Mouse (Mus musculus) kidney, embryonic 16.5 days (tissue): ENCODE results near the gene Lmo7. TPM values are rescaled to one million over a fixed set of nuclear protein-coding genes. Genes with fewer than 3 reads are reported as not detected.

Source experiments
- ATAC-seq: fragments of 200-750 bp; cut with Nextera tagmentation; 2 replicates; pipeline ENCODE4 v1.8.0; 2017; ENCODE audit warnings: moderate TSS enrichment; ENCODE audit not compliant: low FRiP score, low TSS enrichment
- H3K27ac ChIP-seq: fragments of 300-500 bp; sonication (generic); 2 replicates; pipeline ENCODE4 v1.5.1; 2014; ENCODE audit warnings: low read length
- H3K27me3 ChIP-seq: fragments of 300-500 bp; sonication (generic); 2 replicates; pipeline ENCODE4 v1.6.1; 2014; ENCODE audit warnings: low read length, control low read depth, mixed read lengths; ENCODE audit not compliant: insufficient read depth
- H3K36me3 ChIP-seq: fragments of 300-500 bp; sonication (generic); 2 replicates; pipeline ENCODE4 v1.6.1; 2014; ENCODE audit warnings: low read length, control low read depth, mixed read lengths; ENCODE audit not compliant: insufficient read depth
- H3K4me1 ChIP-seq: fragments of 300-500 bp; sonication (generic); 2 replicates; pipeline ENCODE4 v1.6.1; 2014; ENCODE audit warnings: low read length, control low read depth, mixed read lengths; ENCODE audit not compliant: insufficient read depth
- H3K4me2 ChIP-seq: fragments of 300-500 bp; sonication (generic); replicated peaks from 2 replicates; pipeline ENCODE4 v1.6.1; 2014; ENCODE audit warnings: low read depth, low read length
- H3K4me3 ChIP-seq: fragments of 300-500 bp; sonication (generic); 2 replicates; pipeline ENCODE4 v1.5.1; 2014; ENCODE audit warnings: mild to moderate bottlenecking, low read length
- H3K9ac ChIP-seq: fragments of 300-500 bp; sonication (generic); replicated peaks from 2 replicates; pipeline ENCODE4 v1.6.1; 2014; ENCODE audit warnings: low read length
- H3K9me3 ChIP-seq: fragments of 300-500 bp; sonication (generic); 2 replicates; pipeline ENCODE4 v1.6.1; 2016; ENCODE audit warnings: low read length, control low read depth
- WGBS: fragments of 180-500 bp; shearing (Covaris S2); extraction: QIAGEN DNeasy Blood & Tissue Kit; methylation state at CpG from one replicate; pipeline ENCODE4 v1.1.7; 2014; 5-methylcytosine and 5-hydroxymethylcytosine counted together
- polyA plus RNA-seq: library from polyadenylated mRNA; unstranded; fragments of >200 nt; fragmentation: Nextera tagmentation; extraction: Ambion mirVana; gene quantifications from 2 replicates; pipeline ENCODE4 v1.2.1, GENCODE M21; 2015

Gene Lmo7
- polyA plus RNA-seq, 1 experiment from 2014 or later = 17.4 TPM

- Histone ChIP-seq H3K4me2 (no peak overlapping the region), H3K27me3 (no peaks in the 10 kb centered on the region), H3K9ac (no peak overlapping the region), H3K36me3 (no peaks in the 10 kb centered on the region), H3K9me3 (no peaks in the 10 kb centered on the region), H3K4me1 (0 out of 2 replicates have a peak, but pooled peaks cover 4% of the 10 kb centered on the region), H3K27ac (no peak overlapping the region), H3K4me3 (no peak overlapping the region)
- no peak for ATAC-seq
- WGBS = 71% methylated on average over 3 of the region's 3 CpGs
These were observed 16.9 kb downstream of the Lmo7 start for GRCm38 (mm10) chr14:101746635-101747034.

GRCm38 (mm10) chr14:101747811-101748210 is 18.1 kb downstream of the Lmo7 start:
- no peak overlapping the region for H3K9ac ChIP-seq
- H3K9me3 ChIP-seq = no peaks in the 10 kb centered on the region
- no peak overlapping the region for H3K27ac ChIP-seq
- ATAC-seq = no peak
- no peaks in the 10 kb centered on the region for H3K27me3 ChIP-seq
- 0 out of 2 replicates have a peak, but pooled peaks cover 4% of the 10 kb centered on the region for H3K4me1 ChIP-seq
- H3K4me3 ChIP-seq = no peak overlapping the region
- 89% methylated on average over 11 of the region's 11 CpGs for WGBS
- no peaks in the 10 kb centered on the region for H3K36me3 ChIP-seq
- H3K4me2 ChIP-seq = no peak overlapping the region

- H3K27ac ChIP-seq = no peak overlapping the region
- 48% methylated on average over 7 of the region's 7 CpGs for WGBS
- no peaks in the 10 kb centered on the region for H3K9me3 ChIP-seq
- no peak overlapping the region for H3K4me3 ChIP-seq
- no peak overlapping the region for H3K4me2 ChIP-seq
- H3K36me3 ChIP-seq = no peaks in the 10 kb centered on the region
- H3K9ac ChIP-seq = no peak overlapping the region
- ATAC-seq = no peak
- H3K27me3 ChIP-seq = no peaks in the 10 kb centered on the region
- 0 out of 2 replicates have a peak, but pooled peaks cover 4% of the 10 kb centered on the region for H3K4me1 ChIP-seq
These were observed 18.7 kb downstream of the Lmo7 start for GRCm38 (mm10) chr14:101748436-101748835.

- 61% methylated on average over 4 of the region's 4 CpGs for WGBS
- ATAC-seq = peak; percentile 88
- Histone ChIP-seq H3K4me2 (no peak overlapping the region), H3K9ac (no peak overlapping the region), H3K9me3 (no peaks in the 10 kb centered on the region), H3K27ac (no peak overlapping the region), H3K4me3 (no peak overlapping the region), H3K27me3 (no peaks in the 10 kb centered on the region), H3K36me3 (no peaks in the 10 kb centered on the region), H3K4me1 (0 out of 2 replicates have a peak, but pooled peaks cover 4% of the 10 kb centered on the region)
These were observed 21.2 kb downstream of the Lmo7 start for GRCm38 (mm10) chr14:101750910-101751309.

- Histone ChIP-seq H3K27me3 (no peaks in the 10 kb centered on the region), H3K9me3 (no peaks in the 10 kb centered on the region), H3K4me2 (no peak overlapping the region), H3K36me3 (no peaks in the 10 kb centered on the region), H3K9ac (no peak overlapping the region), H3K27ac (no peak overlapping the region), H3K4me1 (no peaks in the 10 kb centered on the region), H3K4me3 (no peak overlapping the region)
- ATAC-seq = no peak
- WGBS = 68% methylated on average over 4 of the region's 4 CpGs
These were observed 25.7 kb downstream of the Lmo7 start for GRCm38 (mm10) chr14:101755425-101755824.

- no peak overlapping the region for H3K9ac ChIP-seq
- no peaks in the 10 kb centered on the region; the same call in 1 of the 2 replicates for H3K4me1 ChIP-seq
- no peaks in the 10 kb centered on the region for H3K9me3 ChIP-seq
- no peak for ATAC-seq
- no peak overlapping the region for H3K4me3 ChIP-seq
- no peaks in the 10 kb centered on the region for H3K36me3 ChIP-seq
- no peak overlapping the region for H3K4me2 ChIP-seq
- no peaks in the 10 kb centered on the region for H3K27me3 ChIP-seq
- WGBS = 31% methylated on average over 1 of the region's 1 CpGs
- no peak overlapping the region for H3K27ac ChIP-seq
These were observed 32.5 kb downstream of the Lmo7 start for GRCm38 (mm10) chr14:101762267-101762666.

GRCm38 (mm10) chr14:101763762-101764295 is 34.1 kb downstream of the Lmo7 start:
- H3K27ac ChIP-seq = no peak overlapping the region
- no peaks in the 10 kb centered on the region for H3K9me3 ChIP-seq
- no peak for ATAC-seq
- no peaks in the 10 kb centered on the region for H3K27me3 ChIP-seq
- no peaks in the 10 kb centered on the region for H3K36me3 ChIP-seq
- no peaks in the 10 kb centered on the region; the same call in 1 of the 2 replicates for H3K4me1 ChIP-seq
- 36% methylated on average over 3 of the region's 3 CpGs for WGBS
- H3K4me2 ChIP-seq = no peak overlapping the region
- no peak overlapping the region for H3K9ac ChIP-seq
- H3K4me3 ChIP-seq = no peak overlapping the region

GRCm38 (mm10) chr14:101771336-101771735 is 41.6 kb downstream of the Lmo7 start:
- no peaks in the 10 kb centered on the region for H3K36me3 ChIP-seq
- ATAC-seq = no peak
- no peak overlapping the region for H3K4me2 ChIP-seq
- WGBS = 86% methylated on average over 5 of the region's 5 CpGs
- no peak overlapping the region for H3K9ac ChIP-seq
- H3K4me3 ChIP-seq = no peak overlapping the region
- no peaks in the 10 kb centered on the region for H3K9me3 ChIP-seq
- H3K27ac ChIP-seq = no peak overlapping the region
- H3K4me1 ChIP-seq = no peaks in the 10 kb centered on the region
- H3K27me3 ChIP-seq = no peaks in the 10 kb centered on the region

GRCm38 (mm10) chr14:101771756-101772155 is 42.0 kb downstream of the Lmo7 start:
- WGBS = 92% methylated on average over 6 of the region's 6 CpGs
- no peak overlapping the region for H3K27ac ChIP-seq
- no peaks in the 10 kb centered on the region for H3K36me3 ChIP-seq
- H3K4me2 ChIP-seq = no peak overlapping the region
- no peak overlapping the region for H3K9ac ChIP-seq
- no peaks in the 10 kb centered on the region for H3K4me1 ChIP-seq
- no peak for ATAC-seq
- H3K4me3 ChIP-seq = no peak overlapping the region
- no peaks in the 10 kb centered on the region for H3K27me3 ChIP-seq
- no peaks in the 10 kb centered on the region for H3K9me3 ChIP-seq

- ATAC-seq = no peak
- Histone ChIP-seq H3K4me2 (no peak overlapping the region), H3K36me3 (no peaks in the 10 kb centered on the region), H3K9ac (no peak overlapping the region), H3K27me3 (no peaks in the 10 kb centered on the region), H3K27ac (no peak overlapping the region), H3K9me3 (no peaks in the 10 kb centered on the region), H3K4me3 (no peak overlapping the region), H3K4me1 (no peaks in the 10 kb centered on the region)
- 65% methylated on average over 4 of the region's 4 CpGs for WGBS
These were observed 44.9 kb downstream of the Lmo7 start for GRCm38 (mm10) chr14:101774631-101775030.
